Mouse (Mus musculus) kidney, embryonic 16.5 days (tissue): Measurements from ENCODE around the gene Gcsam. TPM values are rescaled to one million over a fixed set of nuclear protein-coding genes. Genes with fewer than 3 reads are reported as not detected.

ENCODE experiments used
- ATAC-seq: fragments of 200-750 bp; cut with Nextera tagmentation; 2 replicates; pipeline ENCODE4 v1.8.0; 2017; ENCODE audit warnings: moderate TSS enrichment; ENCODE audit not compliant: low FRiP score, low TSS enrichment
- H3K27ac ChIP-seq: fragments of 300-500 bp; sonication (generic); 2 replicates; pipeline ENCODE4 v1.5.1; 2014; ENCODE audit warnings: low read length
- H3K27me3 ChIP-seq: fragments of 300-500 bp; sonication (generic); 2 replicates; pipeline ENCODE4 v1.6.1; 2014; ENCODE audit warnings: low read length, control low read depth, mixed read lengths; ENCODE audit not compliant: insufficient read depth
- H3K36me3 ChIP-seq: fragments of 300-500 bp; sonication (generic); 2 replicates; pipeline ENCODE4 v1.6.1; 2014; ENCODE audit warnings: low read length, control low read depth, mixed read lengths; ENCODE audit not compliant: insufficient read depth
- H3K4me1 ChIP-seq: fragments of 300-500 bp; sonication (generic); 2 replicates; pipeline ENCODE4 v1.6.1; 2014; ENCODE audit warnings: low read length, control low read depth, mixed read lengths; ENCODE audit not compliant: insufficient read depth
- H3K4me2 ChIP-seq: fragments of 300-500 bp; sonication (generic); replicated peaks from 2 replicates; pipeline ENCODE4 v1.6.1; 2014; ENCODE audit warnings: low read depth, low read length
- H3K4me3 ChIP-seq: fragments of 300-500 bp; sonication (generic); 2 replicates; pipeline ENCODE4 v1.5.1; 2014; ENCODE audit warnings: mild to moderate bottlenecking, low read length
- H3K9ac ChIP-seq: fragments of 300-500 bp; sonication (generic); replicated peaks from 2 replicates; pipeline ENCODE4 v1.6.1; 2014; ENCODE audit warnings: low read length
- H3K9me3 ChIP-seq: fragments of 300-500 bp; sonication (generic); 2 replicates; pipeline ENCODE4 v1.6.1; 2016; ENCODE audit warnings: low read length, control low read depth
- WGBS: fragments of 180-500 bp; shearing (Covaris S2); extraction: QIAGEN DNeasy Blood & Tissue Kit; methylation state at CpG from one replicate; pipeline ENCODE4 v1.1.7; 2014; 5-methylcytosine and 5-hydroxymethylcytosine counted together
- polyA plus RNA-seq: library from polyadenylated mRNA; unstranded; fragments of >200 nt; fragmentation: Nextera tagmentation; extraction: Ambion mirVana; gene quantifications from 2 replicates; pipeline ENCODE4 v1.2.1, GENCODE M21; 2015

The Gcsam gene
- polyA plus RNA-seq, 1 experiment from 2014 or later = 0.14 TPM

DNA sequence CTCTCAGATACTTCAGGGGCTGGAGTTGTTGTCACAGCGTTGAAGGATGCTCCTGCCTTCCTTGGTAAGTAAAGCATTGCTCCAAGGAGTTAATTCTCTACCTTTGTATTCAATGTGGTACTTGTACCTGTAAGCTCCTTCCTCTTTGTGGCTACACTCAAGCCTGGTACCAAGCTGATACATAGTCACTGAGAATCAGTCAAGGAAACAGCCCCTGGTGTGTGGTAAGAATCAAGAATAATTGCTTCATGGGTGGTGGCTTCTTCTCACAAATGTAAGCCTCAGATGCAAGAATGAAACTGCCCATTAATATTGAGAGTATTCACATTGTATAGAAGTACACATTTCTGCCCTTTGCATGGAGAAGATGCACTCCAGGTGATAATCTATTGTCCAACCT is 5.8 kb downstream of the Gcsam start:
- Histone ChIP-seq H3K4me3 (no peak overlapping the region), H3K27me3 (no peaks in the 10 kb centered on the region), H3K4me1 (no peaks in the 10 kb centered on the region), H3K27ac (no peak overlapping the region), H3K36me3 (no peaks in the 10 kb centered on the region), H3K9me3 (no peaks in the 10 kb centered on the region), H3K4me2 (no peak overlapping the region), H3K9ac (no peak overlapping the region)
- no peak for ATAC-seq
- WGBS = 88% methylated on average over 1 of the region's 1 CpGs

DNA sequence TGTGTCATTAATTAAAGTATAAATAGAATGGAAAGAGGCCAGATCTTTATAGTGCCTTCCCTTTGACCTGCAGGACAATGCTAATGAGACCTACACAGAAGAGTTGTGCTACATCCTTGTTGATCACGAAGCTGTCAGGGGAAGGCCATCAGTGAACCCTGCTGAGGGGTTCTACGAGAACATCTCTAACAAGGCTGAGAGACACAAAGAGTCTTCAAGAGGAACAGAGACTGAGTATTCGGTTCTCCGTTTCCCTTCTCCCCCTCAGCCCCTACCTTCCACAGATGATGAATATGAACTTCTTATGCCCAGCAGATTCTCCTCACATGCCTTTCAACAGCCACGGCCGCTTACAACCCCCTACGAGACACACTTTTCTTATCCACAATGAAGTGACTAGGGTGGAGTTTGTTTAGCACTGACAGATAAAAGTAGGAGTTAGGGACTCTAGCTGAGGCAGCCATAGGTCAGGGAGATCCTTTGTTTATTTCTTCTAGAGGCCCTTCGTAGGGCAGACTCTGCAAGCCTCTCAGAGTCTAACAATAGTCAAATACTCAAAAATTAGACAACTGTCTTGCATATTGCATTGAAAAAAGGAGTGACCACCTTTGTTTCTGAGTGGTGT is 9.7 kb downstream of the Gcsam start:
- Histone ChIP-seq H3K9me3 (no peaks in the 10 kb centered on the region), H3K9ac (no peak overlapping the region), H3K27ac (no peak overlapping the region), H3K36me3 (no peaks in the 10 kb centered on the region), H3K4me2 (no peak overlapping the region), H3K4me3 (no peak overlapping the region), H3K4me1 (no peaks in the 10 kb centered on the region), H3K27me3 (no peaks in the 10 kb centered on the region)
- WGBS = 76% methylated on average over 8 of the region's 8 CpGs
- no peak for ATAC-seq

GRCm38 (mm10) chr16:45623230-45623629 is 13.1 kb downstream of the Gcsam start:
- Histone ChIP-seq H3K4me2 (no peak overlapping the region), H3K4me3 (no peak overlapping the region), H3K36me3 (no peaks in the 10 kb centered on the region), H3K27me3 (no peaks in the 10 kb centered on the region), H3K9ac (no peak overlapping the region), H3K27ac (no peak overlapping the region), H3K9me3 (no peaks in the 10 kb centered on the region), H3K4me1 (no peaks in the 10 kb centered on the region)
- 85% methylated on average over 4 of the region's 4 CpGs for WGBS
- no peak for ATAC-seq

DNA sequence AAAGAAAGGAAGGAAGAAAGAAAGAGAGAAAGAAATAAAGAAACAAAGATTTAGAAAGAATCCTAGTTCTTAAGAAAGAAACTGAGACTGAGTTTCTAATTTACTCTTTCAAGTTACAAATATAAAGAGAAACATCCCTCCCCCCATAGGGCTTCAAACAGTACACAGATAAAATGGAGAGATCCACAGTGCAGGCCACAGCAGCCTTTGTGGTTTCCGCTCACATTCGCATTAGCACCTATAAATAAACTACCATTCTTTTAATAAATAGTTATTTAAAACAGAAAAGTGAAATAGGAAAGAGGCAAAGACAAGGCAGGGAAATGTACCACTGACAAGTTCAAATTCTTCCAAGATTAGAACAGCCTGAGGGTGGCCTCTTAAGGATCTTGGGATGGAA is 14.6 kb downstream of the Gcsam start:
- no peak for ATAC-seq

DNA sequence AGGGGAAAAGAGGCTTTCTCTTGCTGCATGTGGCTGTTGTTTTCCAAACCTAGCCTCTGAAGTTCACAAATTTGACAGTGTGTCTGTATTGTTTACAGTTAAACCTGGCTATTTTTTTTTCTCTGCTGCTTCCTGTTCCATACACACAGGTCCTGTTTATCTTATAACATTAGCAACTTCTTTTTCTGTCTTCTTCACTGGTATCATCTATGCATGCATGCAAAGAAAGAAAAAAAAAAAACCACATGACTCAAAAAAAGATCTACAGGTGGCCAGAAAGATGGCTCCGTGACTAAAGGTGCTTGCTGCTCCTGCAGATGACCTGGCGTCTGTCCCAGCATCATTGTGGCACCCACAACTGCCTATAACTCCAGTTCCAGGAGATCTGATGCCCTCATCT is 15.2 kb downstream of the Gcsam start:
- Histone ChIP-seq H3K36me3 (no peaks in the 10 kb centered on the region), H3K9me3 (no peaks in the 10 kb centered on the region), H3K27me3 (no peaks in the 10 kb centered on the region), H3K4me3 (no peak overlapping the region), H3K27ac (no peak overlapping the region), H3K4me2 (no peak overlapping the region), H3K4me1 (no peaks in the 10 kb centered on the region), H3K9ac (no peak overlapping the region)
- WGBS = 93% methylated on average over 2 of the region's 2 CpGs
- no peak for ATAC-seq

More for the DNA sequence above, 14.6 kb downstream of the Gcsam start:
- Histone ChIP-seq H3K9ac (no peak overlapping the region), H3K27me3 (no peaks in the 10 kb centered on the region), H3K9me3 (no peaks in the 10 kb centered on the region), H3K36me3 (no peaks in the 10 kb centered on the region), H3K4me3 (no peak overlapping the region), H3K4me2 (no peak overlapping the region), H3K4me1 (no peaks in the 10 kb centered on the region), H3K27ac (no peak overlapping the region)
- 75% methylated on average over 2 of the region's 2 CpGs for WGBS

DNA sequence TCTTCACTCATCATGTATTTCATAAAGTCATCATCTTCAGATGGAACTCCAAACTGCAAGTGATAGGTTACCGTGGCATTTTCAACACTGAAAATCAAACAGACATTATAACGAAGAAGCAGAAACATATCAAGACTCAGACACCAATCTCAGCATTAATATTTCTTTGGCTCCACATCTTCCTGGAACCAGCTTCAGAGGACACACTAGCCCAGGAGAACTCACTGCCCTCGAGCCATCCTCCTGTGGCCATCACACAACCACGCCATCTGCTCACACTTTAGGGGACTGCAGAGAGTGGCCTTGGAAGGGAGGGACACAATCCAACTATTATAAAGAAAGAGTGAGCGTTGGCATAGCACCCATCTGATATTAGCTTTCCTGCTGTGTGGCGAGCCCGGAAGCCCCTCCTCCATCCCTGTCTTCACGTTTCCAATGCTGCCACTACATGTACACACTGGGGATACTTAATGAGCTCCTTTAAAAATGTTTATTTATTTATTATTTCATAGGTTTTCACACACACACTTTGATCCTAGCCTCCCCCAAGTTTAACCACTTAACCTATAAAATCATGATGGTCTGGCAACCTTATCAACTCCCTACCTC is 19.4 kb downstream of the Gcsam start:
- no peaks in the 10 kb centered on the region for H3K4me1 ChIP-seq
- H3K27ac ChIP-seq = no peak overlapping the region
- H3K9me3 ChIP-seq = no peaks in the 10 kb centered on the region
- WGBS = 76% methylated on average over 8 of the region's 8 CpGs
- H3K9ac ChIP-seq = no peak overlapping the region
- no peak overlapping the region for H3K4me2 ChIP-seq
- H3K36me3 ChIP-seq = no peaks in the 10 kb centered on the region
- no peak; the same call in 1 of the 2 replicates for ATAC-seq
- H3K27me3 ChIP-seq = no peaks in the 10 kb centered on the region
- no peak overlapping the region for H3K4me3 ChIP-seq

- Histone ChIP-seq H3K36me3 (no peaks in the 10 kb centered on the region), H3K4me1 (no peaks in the 10 kb centered on the region), H3K27me3 (no peaks in the 10 kb centered on the region), H3K27ac (no peak overlapping the region), H3K9ac (no peak overlapping the region), H3K9me3 (no peaks in the 10 kb centered on the region), H3K4me2 (no peak overlapping the region), H3K4me3 (no peak overlapping the region)
- ATAC-seq = no peak; the same call in 1 of the 2 replicates
- whole genome bisulfite sequencing = 54% methylated on average over 5 of the region's 5 CpGs
These were observed 20.3 kb downstream of the Gcsam start for GRCm38 (mm10) chr16:45630347-45630960.

DNA sequence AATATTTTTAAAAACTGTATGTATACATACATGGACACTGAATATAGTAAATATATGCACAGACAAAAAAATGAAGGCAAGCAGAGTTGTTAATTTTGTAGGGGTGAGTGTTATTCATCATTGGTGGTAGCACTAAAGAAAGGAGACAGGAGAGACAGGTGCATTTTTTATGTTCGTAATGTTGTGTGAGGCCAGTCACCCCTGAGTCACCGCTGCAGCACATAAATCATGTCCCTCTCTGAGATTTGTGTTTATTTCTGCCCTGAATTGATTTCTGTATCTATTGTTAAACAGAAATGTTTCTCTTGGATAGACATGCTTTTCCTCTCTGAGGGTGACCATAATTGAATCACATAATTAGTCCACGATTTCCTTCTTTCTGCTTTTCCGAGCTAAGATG is 22.2 kb downstream of the Gcsam start:
- Histone ChIP-seq H3K36me3 (no peaks in the 10 kb centered on the region), H3K4me2 (no peak overlapping the region), H3K9me3 (no peaks in the 10 kb centered on the region), H3K4me1 (no peaks in the 10 kb centered on the region), H3K9ac (no peak overlapping the region), H3K27ac (no peak overlapping the region), H3K4me3 (no peak overlapping the region), H3K27me3 (no peaks in the 10 kb centered on the region)
- no peak for ATAC-seq
- WGBS = 43% methylated on average over 4 of the region's 4 CpGs

DNA sequence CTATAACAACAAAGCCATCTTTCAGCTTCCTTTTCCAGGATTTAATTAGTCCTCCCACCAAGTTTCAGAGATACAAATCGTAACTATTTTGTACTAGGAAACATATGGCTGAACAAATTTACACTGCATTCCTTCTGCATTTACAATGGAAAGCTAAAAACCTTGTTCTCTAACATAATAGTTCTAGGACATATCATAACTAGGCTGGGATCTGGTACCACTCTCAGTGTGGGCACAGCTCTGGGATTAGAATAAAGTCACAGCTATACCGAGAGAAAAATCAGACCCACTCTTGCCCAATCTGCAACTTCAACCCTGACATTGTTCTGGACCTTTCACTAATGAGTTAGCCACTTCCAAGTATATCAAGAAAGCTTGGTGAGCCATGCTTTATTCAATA is 25.6 kb downstream of the Gcsam start:
- Histone ChIP-seq H3K9ac (no peak overlapping the region), H3K4me2 (no peak overlapping the region), H3K4me3 (no peak overlapping the region), H3K27ac (no peak overlapping the region), H3K27me3 (no peaks in the 10 kb centered on the region), H3K36me3 (no peaks in the 10 kb centered on the region), H3K4me1 (no peaks in the 10 kb centered on the region), H3K9me3 (no peaks in the 10 kb centered on the region)
- WGBS = 89% methylated on average over 2 of the region's 2 CpGs
- no peak for ATAC-seq

DNA sequence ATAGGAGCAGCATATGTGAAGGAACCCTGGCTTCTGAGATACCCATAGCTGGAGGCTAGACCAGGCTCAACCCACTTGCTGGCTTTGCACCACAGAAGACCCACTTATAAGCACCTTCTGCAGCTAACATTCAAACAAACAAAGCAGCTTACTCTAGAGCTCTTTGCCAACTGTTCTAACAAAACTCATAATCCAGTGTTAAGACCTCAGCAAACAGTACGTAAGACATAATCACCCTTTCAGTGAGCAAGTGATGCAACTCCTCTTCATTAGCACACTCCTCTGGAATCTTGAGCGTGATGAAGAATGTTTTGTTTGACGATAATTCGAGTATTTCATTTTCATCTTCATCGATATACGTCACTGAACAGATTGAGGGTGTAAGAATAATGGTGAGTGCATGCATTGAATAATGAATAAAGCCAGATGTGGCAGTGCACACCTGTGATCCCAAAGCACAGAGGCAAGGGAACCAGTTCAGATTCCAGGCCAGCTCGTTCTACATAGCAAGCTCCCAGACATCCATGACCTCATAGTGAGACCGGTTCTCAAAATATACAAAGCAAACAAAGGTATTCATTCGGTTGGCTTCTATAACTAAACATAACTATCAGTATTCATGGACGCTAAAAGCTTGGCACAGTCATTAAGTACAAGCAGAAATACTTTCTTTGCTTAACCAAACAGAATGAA is 30.0 kb downstream of the Gcsam start:
- Histone ChIP-seq H3K27ac (no peak overlapping the region), H3K4me1 (no peaks in the 10 kb centered on the region), H3K4me3 (no peak overlapping the region), H3K9ac (no peak overlapping the region), H3K27me3 (no peaks in the 10 kb centered on the region), H3K9me3 (no peaks in the 10 kb centered on the region), H3K4me2 (no peak overlapping the region), H3K36me3 (no peaks in the 10 kb centered on the region)
- ATAC-seq = no peak
- WGBS = 80% methylated on average over 10 of the region's 10 CpGs
